In genomic region chr12:76256114-76256843, GRCm38 (mm10) we compare ENCODE assay signal across 8 mouse cellular contexts. TPM values are rescaled to one million over a fixed set of nuclear protein-coding genes. Genes with fewer than 3 reads are reported as not detected.
DNase-seq lines count a peak whose midpoint lies in the region; ATAC-seq lines count a peak whose summit lies in the region.

No protein-coding gene starts in this region.

- H3K4me1 ChIP-seq in kidney, embryonic 16.5 days (ENCODE audit: insufficient read depth, low read length), result 0 out of 2 replicates have a peak, but pooled peaks cover 3% of the 10 kb centered on the region
- H3K4me1 ChIP-seq in stomach, embryonic 16.5 days (ENCODE audit: control insufficient read depth, insufficient read depth, low read length), result peaks cover 11% of the 10 kb centered on the region

- peak; percentile 28 for DNase-seq in CD4-positive helper T cell, adult 2 months (ENCODE audit: low read depth, low spot score)
- peak; percentile 34 for DNase-seq in ZHBTc4 (ENCODE audit: low read depth, low spot score)
- DNase-seq in forelimb bud, embryonic 11.5 days (ENCODE audit: low read depth, low spot score), result peak; percentile 40
- no peak for DNase-seq in frontal cortex, postnatal 10 days (ENCODE audit: low spot score in 2 of 2)
- DNase-seq in left cerebral cortex, adult 11 months (ENCODE audit: low spot score), result no peak

- H3K36me3 ChIP-seq in kidney, embryonic 16.5 days (ENCODE audit: insufficient read depth, low read length), result no peaks in the 10 kb centered on the region
- no peaks in the 10 kb centered on the region for H3K36me3 ChIP-seq in stomach, embryonic 16.5 days (ENCODE audit: control insufficient read depth, insufficient read depth, low read length)

- peak overlapping the region; percentile 81 for H3K9ac ChIP-seq in kidney, embryonic 16.5 days (replicated peaks; ENCODE audit: low read length)
- H3K9ac ChIP-seq in stomach, embryonic 16.5 days (ENCODE audit: low read length), result peak overlapping the region; percentile 80

- 5% methylated on average over 17 of the region's 17 CpGs for WGBS in kidney, embryonic 16.5 days
- WGBS in stomach, embryonic 16.5 days, result 6% methylated on average over 17 of the region's 17 CpGs

- no peaks in the 10 kb centered on the region for H3K9me3 ChIP-seq in kidney, embryonic 16.5 days (ENCODE audit: low read length)
- H3K9me3 ChIP-seq in stomach, embryonic 16.5 days (replicated peaks; ENCODE audit: control insufficient read depth, low read length), result no peaks in the 10 kb centered on the region

- no peak for ATAC-seq in kidney, embryonic 16.5 days (ENCODE audit: low FRiP score, low TSS enrichment)
- 0 out of 2 replicates have a peak, but pooled peaks have one; percentile 5 for ATAC-seq in megakaryocyte, adult 5-6 weeks (ENCODE audit: poor library complexity, severe bottlenecking)
- no peak for ATAC-seq in stomach, embryonic 16.5 days (ENCODE audit: insufficient read depth, low FRiP score)

- peak overlapping the region; percentile 90 for H3K27ac ChIP-seq in kidney, embryonic 16.5 days (ENCODE audit: low read length)
- H3K27ac ChIP-seq in stomach, embryonic 16.5 days (ENCODE audit: low read length), result peak overlapping the region; percentile 90

- H3K4me3 ChIP-seq in kidney, embryonic 16.5 days (ENCODE audit: low read length), result peak overlapping the region; percentile 78
- H3K4me3 ChIP-seq in stomach, embryonic 16.5 days (replicated peaks; ENCODE audit: low read length), result peak overlapping the region; percentile 77

- no peaks in the 10 kb centered on the region for H3K27me3 ChIP-seq in kidney, embryonic 16.5 days (ENCODE audit: insufficient read depth, low read length)
- H3K27me3 ChIP-seq in stomach, embryonic 16.5 days (ENCODE audit: control insufficient read depth, insufficient read depth, low read length), result no peaks in the 10 kb centered on the region

- peak overlapping the region; percentile 96 for H3K4me2 ChIP-seq in kidney, embryonic 16.5 days (replicated peaks; ENCODE audit: low read depth, low read length)
- peak overlapping the region; percentile 99 for H3K4me2 ChIP-seq in stomach, embryonic 16.5 days (ENCODE audit: low read depth, low read length)

RNA-seq across cellular contexts. Expression of gene Mthfd1, which starts 1.2 kb away (rescaled TPM):
- 119 and 127 TPM in 2 replicates for polyA plus RNA-seq in kidney, embryonic 16.5 days (2015; fragmentation: Nextera tagmentation; extraction: Ambion mirVana)
- 18.4 and 22.9 TPM in 2 replicates for total RNA-seq in megakaryocyte, adult 5-6 weeks (2015)
- total RNA-seq in megakaryocyte, adult 5-6 weeks (2017), result 32.6 and 33.4 TPM in 2 replicates
- polyA plus RNA-seq in stomach, embryonic 16.5 days (2015; fragmentation: Nextera tagmentation; extraction: Ambion mirVana), result 80.1 and 82.4 TPM in 2 replicates

RNA-seq across cellular contexts. Expression of gene Tex21, which starts 9.7 kb away (rescaled TPM):
- polyA plus RNA-seq in kidney, embryonic 16.5 days (2015; fragmentation: Nextera tagmentation; extraction: Ambion mirVana), result 0.10 TPM in 1 of 2 replicates, not detected in the other
- total RNA-seq in megakaryocyte, adult 5-6 weeks (2015), result not detected in 2 replicates
- total RNA-seq in megakaryocyte, adult 5-6 weeks (2017), result not detected in 2 replicates
- polyA plus RNA-seq in stomach, embryonic 16.5 days (2015; fragmentation: Nextera tagmentation; extraction: Ambion mirVana), result not detected in 2 replicates

Comparison
In these comparisons a context has a peak if more than half of its experiments do, and no peak if none do; other contexts are left out.
1. DNase-seq: peak in CD4-positive helper T cell, adult 2 months (single experiment), ZHBTc4 (single experiment) and forelimb bud, embryonic 11.5 days (single experiment); none in frontal cortex, postnatal 10 days (0 of 2) and left cerebral cortex, adult 11 months (single experiment).